Mouse (Mus musculus) intestine, embryonic 16.5 days (tissue): ENCODE results near the gene Rnf208. TPM values are rescaled to one million over a fixed set of nuclear protein-coding genes. Genes with fewer than 3 reads are reported as not detected.
"Not testable (repeated sequence)": the region's sequence is repeated elsewhere in the genome, so short reads cannot be mapped to it uniquely, and the experiment has no call there.

ENCODE experiments used
- ATAC-seq: fragments of 200-750 bp; cut with Nextera tagmentation; 2 replicates; pipeline ENCODE4 v1.8.0; 2017; ENCODE audit warnings: moderate TSS enrichment, moderate library complexity
- H3K27ac ChIP-seq: fragments of 300-500 bp; sonication (generic); 2 replicates; pipeline ENCODE4 v1.5.1; 2014; ENCODE audit warnings: mild to moderate bottlenecking, low read length
- H3K27me3 ChIP-seq: fragments of 300-500 bp; sonication (generic); replicated peaks from 2 replicates; pipeline ENCODE4 v1.6.1; 2014; ENCODE audit warnings: low read length, control low read depth, mixed read lengths; ENCODE audit not compliant: control insufficient read depth, insufficient read depth
- H3K36me3 ChIP-seq: fragments of 300-500 bp; sonication (generic); 2 replicates; pipeline ENCODE4 v1.6.1; 2014; ENCODE audit warnings: low read length, control low read depth; ENCODE audit not compliant: control insufficient read depth, insufficient read depth
- H3K4me1 ChIP-seq: fragments of 300-500 bp; sonication (generic); 2 replicates; pipeline ENCODE4 v1.6.1; 2014; ENCODE audit warnings: low read length, control low read depth, mixed read lengths; ENCODE audit not compliant: control insufficient read depth, insufficient read depth
- H3K4me2 ChIP-seq: fragments of 300-500 bp; sonication (generic); 2 replicates; pipeline ENCODE4 v1.6.1; 2014; ENCODE audit warnings: low read depth, low read length, control low read depth
- H3K4me3 ChIP-seq: fragments of 300-500 bp; sonication (generic); 2 replicates; pipeline ENCODE4 v1.5.1; 2014; ENCODE audit warnings: mild to moderate bottlenecking, low read length
- H3K9ac ChIP-seq: fragments of 300-500 bp; sonication (generic); 2 replicates; pipeline ENCODE4 v1.6.1; 2014; ENCODE audit warnings: low read depth, low read length
- H3K9me3 ChIP-seq: fragments of 300-500 bp; sonication (generic); 2 replicates; pipeline ENCODE4 v1.6.1; 2016; ENCODE audit warnings: low read length, control low read depth; ENCODE audit not compliant: control insufficient read depth
- WGBS: fragments of 180-500 bp; shearing (Covaris S2); extraction: QIAGEN DNeasy Blood & Tissue Kit; methylation state at CpG from one replicate; pipeline ENCODE4 v1.1.7; 2014; 5-methylcytosine and 5-hydroxymethylcytosine counted together
- polyA plus RNA-seq: library from polyadenylated mRNA; unstranded; fragments of >200 nt; fragmentation: Nextera tagmentation; extraction: Ambion mirVana; gene quantifications from 2 replicates; pipeline ENCODE4 v1.2.1, GENCODE M21; 2015

Gene Rnf208
- polyA plus RNA-seq, 1 experiment from 2014 or later: 25.6 TPM

DNA sequence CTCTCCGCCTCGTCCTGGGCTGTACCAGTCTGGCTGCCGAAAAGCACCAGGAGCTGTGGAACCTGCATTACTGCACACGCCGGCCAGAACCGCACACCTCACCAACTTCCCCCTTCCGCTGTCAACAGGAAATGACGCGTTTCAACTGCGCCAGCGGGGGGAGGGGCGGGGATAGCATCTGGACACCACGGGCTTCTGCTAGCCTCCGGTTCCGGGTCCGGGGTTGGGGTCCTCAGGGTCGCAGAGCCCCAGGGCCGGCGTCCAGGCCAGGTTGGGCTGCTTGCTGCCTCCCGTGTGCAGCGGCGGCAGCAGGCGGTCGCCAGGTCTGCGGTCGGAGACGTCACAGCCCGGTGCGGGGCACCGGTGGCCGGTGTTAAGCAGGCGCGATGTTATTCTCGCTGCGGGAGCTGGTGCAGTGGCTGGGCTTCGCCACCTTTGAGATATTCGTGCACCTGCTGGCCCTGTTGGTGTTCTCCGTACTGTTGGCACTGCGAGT is 13.3 kb downstream of the Rnf208 start, which contains the start of gene Tmem203:
Gene Tmem203, plus strand, starts transcription at position 156 of the 496 bp plus-strand sequence.
- Histone ChIP-seq H3K27me3 (no peaks in the 10 kb centered on the region), H3K9me3 (no peaks in the 10 kb centered on the region), H3K4me2 (peak within 1 kb of the TSS; percentile 97), H3K36me3 (no peaks in the 10 kb centered on the region), H3K4me1 (peaks cover 14% of the 10 kb centered on the region), H3K27ac (peak within 1 kb of the TSS; percentile 86), H3K4me3 (peak within 1 kb of the TSS; percentile 100), H3K9ac (peak within 1 kb of the TSS; percentile 95)
- peak; percentile 87 for ATAC-seq
- WGBS: under 1% methylated on average over 39 of the region's 39 CpGs

DNA sequence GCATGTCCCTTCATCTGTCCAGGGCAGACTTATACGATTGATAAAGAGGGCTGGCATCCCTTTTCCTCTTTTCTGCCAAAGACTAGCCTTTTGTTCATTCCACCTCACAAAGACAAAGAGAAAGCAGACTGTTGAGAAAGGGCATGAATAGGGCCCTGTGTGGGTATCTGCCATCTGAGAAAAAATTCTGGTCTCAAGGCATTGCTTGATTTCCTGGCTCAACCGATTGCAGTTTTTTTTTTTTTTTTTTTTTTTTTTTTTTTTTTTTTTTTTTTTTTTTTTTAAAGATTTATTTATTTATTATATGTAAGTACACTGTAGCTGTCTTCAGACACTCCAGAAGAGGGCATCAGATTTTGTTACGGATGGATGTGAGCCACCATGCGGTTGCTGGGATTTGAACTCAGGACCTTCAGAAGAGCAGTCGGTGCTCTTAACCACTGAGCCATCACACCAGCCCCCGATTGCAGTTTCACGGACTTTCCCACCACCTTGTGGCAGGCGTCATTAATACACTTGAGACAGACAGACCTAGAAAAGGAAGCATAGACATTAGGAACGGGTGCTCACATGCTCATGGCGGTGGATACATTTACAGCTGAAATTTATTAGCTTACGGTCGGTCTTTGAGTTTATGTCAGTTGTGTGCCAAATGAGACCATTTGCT is 14.5 kb downstream of the Rnf208 start:
- H3K9me3 ChIP-seq, H3K36me3 ChIP-seq, H3K27ac ChIP-seq, ATAC-seq, H3K27me3 ChIP-seq: not testable (repeated sequence)
- H3K4me3 ChIP-seq: peak overlapping the region; percentile 100
- WGBS: 54% methylated on average over 10 of the region's 12 CpGs
- H3K4me2 ChIP-seq: peak overlapping the region; percentile 97
- H3K4me1 ChIP-seq: peaks cover 14% of the 10 kb centered on the region
- H3K9ac ChIP-seq: peak overlapping the region; percentile 95

DNA sequence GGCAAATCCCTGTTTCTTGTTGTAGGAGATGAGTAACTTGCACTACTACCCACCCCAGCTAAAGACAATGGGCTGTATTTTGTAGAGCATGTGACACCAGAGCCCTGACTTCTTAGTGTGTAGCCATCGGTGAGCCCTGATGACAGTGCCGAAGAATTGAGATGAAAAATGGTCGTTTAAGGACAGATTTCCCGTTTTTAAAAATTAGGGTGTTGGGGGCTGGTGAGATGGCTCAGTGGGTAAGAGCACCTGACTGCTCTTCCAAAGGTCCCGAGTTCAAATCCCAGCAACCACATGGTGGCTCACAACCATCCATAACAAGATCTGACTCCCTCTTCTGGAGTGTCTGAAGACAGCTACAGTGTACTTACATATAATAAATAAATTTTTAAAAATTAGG is 15.2 kb downstream of the Rnf208 start:
- not testable (repeated sequence) for H3K36me3 ChIP-seq, H3K4me2 ChIP-seq, H3K9ac ChIP-seq, H3K27ac ChIP-seq, ATAC-seq, H3K4me3 ChIP-seq, H3K9me3 ChIP-seq, H3K27me3 ChIP-seq
- 85% methylated on average over 5 of the region's 5 CpGs for WGBS
- H3K4me1 ChIP-seq: peaks cover 14% of the 10 kb centered on the region

DNA sequence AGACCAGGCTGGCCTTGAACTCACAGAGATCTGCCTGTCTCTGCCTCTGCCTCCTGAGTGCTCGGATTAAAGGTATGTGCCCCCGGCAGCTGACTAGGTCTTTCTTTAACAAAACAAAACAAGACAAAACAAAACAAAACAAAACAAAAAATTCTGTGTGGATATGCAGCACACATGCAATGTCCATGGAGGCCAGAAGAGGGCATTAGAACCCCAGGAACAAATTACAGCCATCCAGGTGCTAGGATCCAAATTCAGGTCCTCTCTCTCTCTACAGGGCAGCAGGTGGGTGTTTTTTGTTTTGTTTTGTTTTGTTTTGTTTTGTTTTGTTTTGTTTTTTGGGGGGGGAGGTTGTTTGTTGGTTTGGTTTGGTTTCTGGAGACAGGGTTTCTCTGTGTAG is 16.8 kb downstream of the Rnf208 start:
- Histone ChIP-seq H3K4me2 (no peak overlapping the region), H3K9ac (no peak overlapping the region), H3K4me1 (peaks cover 23% of the 10 kb centered on the region), H3K9me3 (no peaks in the 10 kb centered on the region), H3K4me3 (no peak overlapping the region), H3K27ac (no peak overlapping the region), H3K27me3 (peaks cover 3% of the 10 kb centered on the region; the same call in 1 of the 2 replicates), H3K36me3 (no peaks in the 10 kb centered on the region)
- WGBS: 66% methylated on average over 2 of the region's 2 CpGs
- no peak for ATAC-seq

DNA sequence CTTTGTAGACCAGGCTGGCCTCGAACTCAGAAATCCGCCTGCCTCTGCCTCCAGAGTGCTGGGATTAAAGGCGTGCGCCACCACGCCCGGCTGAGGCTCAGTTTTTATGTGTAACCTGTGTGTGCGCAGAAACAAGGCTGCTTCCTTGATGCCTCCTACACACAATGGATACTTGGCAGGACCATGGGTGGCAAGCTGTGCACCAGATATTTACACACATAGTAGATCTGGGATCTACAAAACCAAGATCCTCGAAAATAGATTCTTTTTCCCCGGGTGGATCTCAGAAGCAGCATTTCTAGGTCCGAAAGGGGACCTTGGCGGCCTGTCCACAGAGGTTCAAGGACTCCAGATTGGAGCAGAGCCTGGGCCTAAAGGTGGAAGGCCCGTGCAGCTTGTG is 19.8 kb downstream of the Rnf208 start:
- peak overlapping the region; percentile 72 for H3K27ac ChIP-seq
- peaks cover 5% of the 10 kb centered on the region; the same call in 1 of the 2 replicates for H3K27me3 ChIP-seq
- ATAC-seq: peak; percentile 21
- H3K9me3 ChIP-seq: no peaks in the 10 kb centered on the region
- H3K36me3 ChIP-seq: no peaks in the 10 kb centered on the region
- peak overlapping the region; percentile 81 for H3K4me2 ChIP-seq
- H3K4me1 ChIP-seq: peaks cover 30% of the 10 kb centered on the region
- H3K4me3 ChIP-seq: peak overlapping the region; percentile 93
- H3K9ac ChIP-seq: peak overlapping the region; percentile 65
- WGBS: 38% methylated on average over 11 of the region's 12 CpGs

DNA sequence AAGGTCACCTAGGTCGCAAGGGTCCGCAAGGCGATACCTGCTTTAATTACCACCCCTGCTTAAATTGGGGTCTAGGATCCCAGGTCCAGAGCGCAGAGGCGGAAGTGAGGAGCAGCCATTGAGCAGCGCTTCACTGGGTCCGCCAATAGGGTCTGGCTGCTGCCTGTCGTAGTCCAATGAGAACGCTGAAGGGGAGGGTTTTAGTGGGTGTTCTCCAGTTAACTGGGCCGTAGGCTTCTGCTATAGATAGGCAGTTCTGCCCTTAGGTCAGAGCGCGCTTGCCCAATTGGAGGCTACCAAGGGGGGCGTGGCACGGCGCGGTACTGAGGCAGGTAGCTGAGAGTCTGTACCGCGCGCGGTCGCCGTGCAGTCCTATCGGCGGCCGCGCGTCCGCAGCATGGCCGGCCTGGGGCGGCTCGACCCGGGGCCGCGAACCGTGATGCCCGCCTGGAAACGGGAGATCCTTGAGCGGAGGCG is 20.3 kb downstream of the Rnf208 start, which contains the start of gene Tprn:
Gene Tprn, plus strand, starts transcription at position 328 of the 477 bp plus-strand sequence.
- peak within 1 kb of the TSS; percentile 96 for H3K4me2 ChIP-seq
- H3K36me3 ChIP-seq: no peaks in the 10 kb centered on the region
- H3K27ac ChIP-seq: peak within 1 kb of the TSS; percentile 96
- H3K4me1 ChIP-seq: peaks cover 35% of the 10 kb centered on the region
- H3K27me3 ChIP-seq: peaks cover 5% of the 10 kb centered on the region; the same call in 1 of the 2 replicates
- H3K9me3 ChIP-seq: no peaks in the 10 kb centered on the region
- peak within 1 kb of the TSS; percentile 93 for H3K4me3 ChIP-seq
- H3K9ac ChIP-seq: peak within 1 kb of the TSS; percentile 87
- peak; percentile 95 for ATAC-seq
- WGBS: under 1% methylated on average over 39 of the region's 39 CpGs

DNA sequence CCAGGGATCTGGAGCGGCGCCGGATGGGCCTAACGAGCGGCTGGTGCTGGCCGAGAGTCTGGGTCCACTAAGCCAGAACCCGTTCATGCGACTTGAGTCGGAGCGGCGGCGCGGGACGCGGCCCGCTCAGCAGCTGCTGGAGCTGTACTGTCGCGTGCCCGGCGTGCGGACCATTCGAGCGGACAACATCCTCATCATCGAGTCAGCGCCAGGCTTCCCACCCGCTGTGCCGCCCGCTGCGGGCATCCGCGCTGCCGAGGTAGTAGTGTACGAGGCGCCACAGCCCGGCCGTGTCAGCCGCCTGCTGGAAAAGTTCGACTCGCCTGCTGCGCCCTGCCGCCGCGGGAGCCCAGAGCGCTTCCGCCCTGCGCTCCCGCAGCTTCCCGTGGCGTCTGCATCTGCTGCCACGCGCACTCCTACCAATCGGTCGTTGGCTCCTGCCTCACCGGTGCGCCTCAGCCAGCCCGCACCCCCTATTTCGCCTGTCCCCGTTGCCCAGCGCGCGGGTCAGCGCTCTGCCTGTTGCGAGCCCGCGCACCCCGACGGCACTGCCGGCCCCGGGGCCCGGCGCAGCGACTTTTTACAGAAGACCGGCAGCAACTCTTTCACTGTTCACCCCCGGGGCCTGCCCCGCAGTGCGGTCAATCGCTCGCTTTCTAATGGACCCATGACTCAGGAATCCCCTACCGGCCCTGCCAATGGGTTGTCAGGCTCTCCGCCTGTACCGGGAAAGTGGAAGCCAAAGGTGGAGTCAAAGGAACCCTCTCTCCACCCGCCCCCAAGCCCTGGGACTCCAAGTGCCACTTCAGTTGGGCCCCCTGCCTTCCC is 21.0 kb downstream of the Rnf208 start:
- H3K4me3 ChIP-seq: peak overlapping the region; percentile 93
- H3K4me1 ChIP-seq: peaks cover 40% of the 10 kb centered on the region

DNA sequence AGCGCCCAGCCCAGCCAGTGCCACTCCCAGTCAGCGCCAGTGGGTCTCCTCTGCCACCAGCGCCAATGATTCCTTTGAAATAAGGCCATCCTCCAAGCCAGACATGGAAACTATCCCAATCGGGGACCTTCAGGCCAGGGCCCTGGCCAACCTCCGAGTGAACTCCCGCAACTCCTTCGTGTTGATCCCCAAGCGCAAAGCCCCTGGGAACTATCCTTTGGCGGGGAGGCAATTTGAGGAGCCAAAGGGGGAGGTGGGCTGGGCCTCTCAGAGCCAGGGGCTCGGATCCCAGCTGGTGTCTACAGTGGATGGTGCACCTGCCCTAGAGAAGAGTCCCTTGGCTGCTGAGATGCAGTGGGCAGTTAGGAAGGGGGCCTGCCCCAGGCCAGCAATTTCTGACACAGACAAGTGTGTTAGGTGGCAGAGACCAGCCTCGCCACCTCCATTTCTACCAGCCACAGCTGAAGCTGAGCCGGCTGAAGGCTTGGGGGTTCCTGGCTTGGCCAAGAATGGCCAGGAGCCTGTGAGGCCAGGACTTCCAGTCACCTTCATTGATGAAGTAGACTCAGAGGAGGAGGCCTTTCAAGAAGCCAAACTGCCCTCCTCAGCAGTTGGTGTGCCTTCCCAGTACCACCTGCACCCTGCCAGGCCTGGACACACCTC is 21.7 kb downstream of the Rnf208 start:
- peaks cover 5% of the 10 kb centered on the region; the same call in 1 of the 2 replicates for H3K27me3 ChIP-seq
- H3K36me3 ChIP-seq: no peaks in the 10 kb centered on the region
- peak overlapping the region; percentile 96 for H3K4me2 ChIP-seq
- H3K9me3 ChIP-seq: no peaks in the 10 kb centered on the region
- peak overlapping the region; percentile 93 for H3K4me3 ChIP-seq
- WGBS: 23% methylated on average over 12 of the region's 12 CpGs
- ATAC-seq: no peak
- H3K27ac ChIP-seq: peak overlapping the region; percentile 96
- H3K9ac ChIP-seq: peak overlapping the region; percentile 87
- peaks cover 41% of the 10 kb centered on the region for H3K4me1 ChIP-seq

More for the DNA sequence above, 21.0 kb downstream of the Rnf208 start:
- WGBS: under 1% methylated on average over 82 of the region's 82 CpGs
- Histone ChIP-seq H3K9ac (peak overlapping the region; percentile 87), H3K36me3 (no peaks in the 10 kb centered on the region), H3K4me2 (peak overlapping the region; percentile 96), H3K27me3 (peaks cover 5% of the 10 kb centered on the region; the same call in 1 of the 2 replicates), H3K9me3 (no peaks in the 10 kb centered on the region), H3K27ac (peak overlapping the region; percentile 96)
- peak; percentile 10 for ATAC-seq
